Mouse (Mus musculus): ENCODE measurements around the gene Rnf169. TPM values are rescaled to one million over a fixed set of nuclear protein-coding genes. Genes with fewer than 3 reads are reported as not detected.
A peak's percentile ranks its signal among the peaks of the same experiment; 100 is the strongest.

Rnf169 gene
- polyA plus RNA-seq, 1 experiment from 2014 or later = 5.6 TPM

DNA sequence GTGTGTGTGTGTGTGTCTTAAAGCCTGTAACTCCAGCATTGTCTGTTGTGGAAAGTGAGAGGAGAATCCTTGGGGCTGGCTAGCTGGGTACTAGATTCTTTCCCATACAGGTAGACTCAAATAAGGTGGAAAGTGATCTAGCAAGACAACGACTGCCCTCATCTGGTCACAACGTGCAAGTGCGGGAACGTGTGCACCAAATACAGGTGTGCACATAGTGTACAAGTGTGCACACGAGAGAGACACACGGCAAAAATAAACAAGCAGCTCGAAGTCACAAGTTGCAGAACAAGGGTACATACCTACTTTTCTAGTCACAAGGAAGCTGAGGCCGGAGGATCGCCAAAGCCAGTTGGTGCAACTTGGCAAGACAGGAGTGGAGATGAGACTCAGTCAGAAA, 23.5 kb upstream of the Rnf169 start:
- no peak overlapping the region for H3K4me3 ChIP-seq (replicated peaks)
- ATAC-seq (ENCODE audit: insufficient number of reproducible peaks, low FRiP score, low TSS enrichment, low read depth) = no peak
- peaks cover 13% of the 10 kb centered on the region for H3K4me1 ChIP-seq
- H3K9ac ChIP-seq = no peak overlapping the region
- WGBS = 54% methylated on average over 9 of the region's 9 CpGs
- no peaks in the 10 kb centered on the region for H3K9me3 ChIP-seq (replicated peaks)
- H3K27ac ChIP-seq (replicated peaks) = no peak overlapping the region
- H3K36me3 ChIP-seq = no peaks in the 10 kb centered on the region
- H3K27me3 ChIP-seq = peaks cover 45% of the 10 kb centered on the region
- no peak overlapping the region for H3K4me2 ChIP-seq (replicated peaks)

DNA sequence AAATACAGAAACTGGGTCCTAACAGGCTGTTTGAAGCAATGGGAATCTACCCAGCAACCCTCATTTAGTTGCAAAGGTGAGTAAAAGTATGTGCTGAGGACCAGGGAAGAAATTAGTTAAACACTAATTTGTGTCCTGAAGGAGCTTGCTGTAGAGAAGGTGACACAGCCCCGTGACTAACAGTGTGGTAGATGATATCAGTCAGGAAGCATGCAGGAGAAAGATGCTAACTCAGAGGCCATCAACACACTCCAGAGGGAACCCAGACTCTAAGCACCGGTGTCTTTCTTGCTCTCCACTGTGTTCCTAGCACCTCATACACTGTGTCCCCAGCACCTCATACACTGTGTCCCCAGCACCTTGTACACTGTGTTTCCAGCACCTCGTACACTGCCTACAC, 18.4 kb upstream of the Rnf169 start:
- no peaks in the 10 kb centered on the region for H3K9me3 ChIP-seq (replicated peaks)
- H3K27ac ChIP-seq (replicated peaks) = no peak overlapping the region
- WGBS = 80% methylated on average over 3 of the region's 3 CpGs
- no peak overlapping the region for H3K9ac ChIP-seq
- H3K36me3 ChIP-seq = no peaks in the 10 kb centered on the region
- H3K4me2 ChIP-seq (replicated peaks) = no peak overlapping the region
- H3K4me3 ChIP-seq (replicated peaks) = no peak overlapping the region
- no peak for ATAC-seq (ENCODE audit: insufficient number of reproducible peaks, low FRiP score, low TSS enrichment, low read depth)
- no peaks in the 10 kb centered on the region for H3K27me3 ChIP-seq
- no peaks in the 10 kb centered on the region for H3K4me1 ChIP-seq

DNA sequence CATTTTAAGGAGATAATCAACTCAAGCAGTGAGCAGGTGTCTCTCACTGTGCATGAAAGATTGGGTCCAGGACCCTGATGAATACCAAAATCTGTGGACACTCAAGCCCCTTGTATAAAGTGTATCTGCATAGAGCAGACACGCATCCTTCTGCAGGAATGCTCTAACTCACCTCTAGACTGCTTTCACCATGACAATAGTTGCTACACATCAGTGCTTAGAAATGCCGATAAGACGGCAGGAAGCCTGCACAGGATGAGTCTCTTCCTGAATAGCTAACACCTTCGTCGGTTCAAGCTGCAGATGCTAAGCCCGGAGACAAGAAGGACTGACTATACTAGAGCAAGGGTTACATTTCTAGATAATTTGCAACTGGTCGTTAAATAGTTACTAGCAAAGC, 14.9 kb upstream of the Rnf169 start:
- Histone ChIP-seq H3K4me1 (no peaks in the 10 kb centered on the region), H3K9me3 (replicated peaks) (no peaks in the 10 kb centered on the region), H3K27me3 (no peaks in the 10 kb centered on the region), H3K9ac (no peak overlapping the region), H3K27ac (replicated peaks) (no peak overlapping the region), H3K4me2 (replicated peaks) (no peak overlapping the region), H3K4me3 (replicated peaks) (no peak overlapping the region), H3K36me3 (no peaks in the 10 kb centered on the region)
- 73% methylated on average over 7 of the region's 7 CpGs for WGBS
- no peak for ATAC-seq (ENCODE audit: insufficient number of reproducible peaks, low FRiP score, low TSS enrichment, low read depth)

DNA sequence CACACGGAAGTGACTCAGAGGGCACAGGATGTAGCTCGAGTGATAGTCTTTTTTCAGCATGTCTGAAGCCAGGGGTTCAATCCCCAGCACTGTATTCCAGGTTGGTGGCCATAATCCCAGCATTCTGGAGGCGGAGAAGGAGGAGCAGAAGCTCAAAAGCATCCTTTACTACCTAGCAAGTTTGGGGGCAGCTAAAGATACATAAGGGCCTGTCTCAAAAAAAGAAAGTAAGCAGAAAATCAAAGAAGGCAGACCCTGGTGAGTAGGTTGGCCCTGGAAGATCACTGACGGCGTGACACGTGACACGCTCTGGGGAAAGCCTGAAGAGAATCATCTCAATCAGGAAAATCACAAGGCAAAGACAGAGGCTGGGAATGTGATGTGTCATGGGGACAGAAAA, 12.9 kb upstream of the Rnf169 start:
- H3K4me2 ChIP-seq (replicated peaks) = no peak overlapping the region
- H3K27ac ChIP-seq (replicated peaks) = no peak overlapping the region
- no peak overlapping the region for H3K9ac ChIP-seq
- H3K9me3 ChIP-seq (replicated peaks) = no peaks in the 10 kb centered on the region
- whole genome bisulfite sequencing = 78% methylated on average over 7 of the region's 7 CpGs
- no peak for ATAC-seq (ENCODE audit: insufficient number of reproducible peaks, low FRiP score, low TSS enrichment, low read depth)
- H3K36me3 ChIP-seq = no peaks in the 10 kb centered on the region
- no peak overlapping the region for H3K4me3 ChIP-seq (replicated peaks)
- no peaks in the 10 kb centered on the region for H3K4me1 ChIP-seq
- no peaks in the 10 kb centered on the region for H3K27me3 ChIP-seq

DNA sequence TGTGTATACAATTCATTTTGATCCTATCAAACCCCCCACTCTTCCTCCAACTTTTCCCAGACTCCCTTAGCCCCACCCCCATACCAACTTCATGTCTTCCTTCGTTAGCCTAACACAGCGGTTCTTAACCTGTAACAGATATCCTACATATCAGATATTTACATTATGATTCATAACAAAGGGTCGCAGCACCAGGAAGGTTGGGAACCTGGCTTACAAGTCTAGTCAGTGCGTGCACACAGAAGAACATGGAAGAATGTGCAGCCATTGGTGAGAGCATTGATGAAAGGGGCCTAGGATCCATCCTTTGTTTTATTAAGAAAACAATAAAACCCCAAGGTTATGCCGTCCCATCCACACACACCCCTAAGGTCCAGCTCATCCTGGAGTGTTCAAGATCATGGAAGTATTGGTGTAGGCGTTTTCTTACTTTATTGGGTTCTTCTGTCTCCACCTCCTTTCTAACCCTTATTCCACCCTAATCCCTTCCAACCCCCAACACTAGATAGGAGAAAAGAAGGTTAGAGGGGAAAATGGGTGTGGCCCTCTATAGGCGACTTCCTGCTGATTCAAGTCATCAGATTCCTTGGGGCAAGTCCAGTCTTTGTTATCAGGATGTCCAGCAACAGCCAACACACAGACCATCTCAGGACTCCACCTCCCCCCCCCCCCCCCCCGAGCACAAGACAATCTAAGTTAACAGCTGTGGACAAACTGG, 10.9 kb upstream of the Rnf169 start:
- H3K9ac ChIP-seq = no peak overlapping the region
- no peak overlapping the region for H3K27ac ChIP-seq (replicated peaks)
- no peaks in the 10 kb centered on the region for H3K4me1 ChIP-seq
- H3K9me3 ChIP-seq (replicated peaks) = no peaks in the 10 kb centered on the region
- WGBS = 74% methylated on average over 8 of the region's 8 CpGs
- H3K4me3 ChIP-seq (replicated peaks) = no peak overlapping the region
- H3K27me3 ChIP-seq = no peaks in the 10 kb centered on the region
- H3K36me3 ChIP-seq = no peaks in the 10 kb centered on the region
- H3K4me2 ChIP-seq (replicated peaks) = no peak overlapping the region
- no peak for ATAC-seq (ENCODE audit: insufficient number of reproducible peaks, low FRiP score, low TSS enrichment, low read depth)

DNA sequence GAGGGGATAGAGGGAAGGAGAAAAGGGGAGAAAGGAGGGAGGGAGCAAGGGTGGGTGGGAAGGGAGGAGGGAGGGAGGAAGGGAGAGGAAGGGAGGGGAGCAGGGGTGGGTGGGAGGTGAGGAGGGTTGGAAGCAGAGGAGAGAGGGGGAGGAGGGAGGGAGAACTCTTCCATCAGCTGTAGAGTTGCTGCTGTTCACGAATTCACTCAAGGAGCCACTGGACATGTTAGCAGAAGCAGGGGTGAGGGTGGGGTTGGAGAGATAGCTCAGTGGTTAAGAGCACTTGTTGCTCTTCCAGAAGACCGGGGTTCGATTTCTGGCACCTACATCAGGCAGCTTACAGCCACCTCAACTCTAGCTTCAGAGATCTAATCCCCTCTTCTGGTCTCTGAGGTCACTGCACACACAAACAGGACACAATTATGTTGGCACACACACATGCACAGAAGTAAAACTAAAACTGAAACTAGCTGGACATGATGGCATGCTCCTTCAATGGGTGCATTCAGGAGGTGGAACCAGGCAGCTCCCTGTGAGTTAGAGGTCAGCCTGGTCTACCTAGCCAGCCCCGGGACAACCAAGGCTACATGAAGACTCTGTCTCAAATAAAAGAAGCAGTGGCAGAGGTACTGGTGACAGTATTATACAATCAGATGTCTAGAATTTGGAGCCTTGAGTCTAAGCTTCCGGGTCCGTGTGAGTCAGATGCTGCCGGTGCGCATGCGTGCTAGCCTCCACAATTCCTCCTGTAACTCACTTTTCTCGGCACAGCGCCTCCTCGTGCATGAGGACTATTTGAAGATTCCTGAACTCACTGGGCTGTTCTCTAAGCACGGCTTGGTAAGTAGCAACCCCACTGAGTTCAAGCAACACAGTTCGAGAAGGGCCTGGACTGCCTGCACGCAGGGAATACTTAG, 9.9 kb upstream of the Rnf169 start:
- Histone ChIP-seq H3K4me1 (no peaks in the 10 kb centered on the region), H3K27ac (replicated peaks) (no peak overlapping the region), H3K9me3 (replicated peaks) (no peaks in the 10 kb centered on the region), H3K36me3 (no peaks in the 10 kb centered on the region), H3K27me3 (no peaks in the 10 kb centered on the region), H3K4me2 (replicated peaks) (no peak overlapping the region), H3K9ac (no peak overlapping the region), H3K4me3 (replicated peaks) (no peak overlapping the region)
- ATAC-seq (ENCODE audit: insufficient number of reproducible peaks, low FRiP score, low TSS enrichment, low read depth) = no peak
- 64% methylated on average over 15 of the region's 15 CpGs for WGBS

DNA sequence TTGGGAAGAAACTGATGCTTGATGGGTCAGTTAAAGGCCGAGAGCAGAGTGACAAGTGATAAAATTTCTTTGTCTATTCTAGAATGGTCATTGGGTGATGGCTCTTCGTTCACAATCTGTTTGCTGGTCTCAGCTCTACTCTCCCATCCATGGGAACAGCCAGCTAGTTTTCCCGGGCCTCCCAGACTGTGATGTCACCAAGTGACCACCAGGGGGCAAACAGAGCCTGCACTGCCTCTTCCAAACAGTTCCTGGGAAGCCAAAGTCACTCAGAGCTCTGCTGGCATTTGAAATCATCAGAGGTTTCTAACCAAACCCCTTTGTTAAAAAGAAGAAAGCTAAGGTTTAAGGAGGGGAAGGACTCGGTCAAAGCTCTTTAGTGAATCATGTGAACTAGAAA, 8.5 kb upstream of the Rnf169 start:
- WGBS = 4% methylated on average over 4 of the region's 4 CpGs
- no peak overlapping the region for H3K4me3 ChIP-seq (replicated peaks)
- H3K4me1 ChIP-seq = no peaks in the 10 kb centered on the region
- H3K9ac ChIP-seq = no peak overlapping the region
- no peak overlapping the region for H3K27ac ChIP-seq (replicated peaks)
- no peak overlapping the region for H3K4me2 ChIP-seq (replicated peaks)
- no peaks in the 10 kb centered on the region for H3K36me3 ChIP-seq
- no peaks in the 10 kb centered on the region for H3K27me3 ChIP-seq
- ATAC-seq (ENCODE audit: insufficient number of reproducible peaks, low FRiP score, low TSS enrichment, low read depth) = no peak
- H3K9me3 ChIP-seq (replicated peaks) = no peaks in the 10 kb centered on the region

DNA sequence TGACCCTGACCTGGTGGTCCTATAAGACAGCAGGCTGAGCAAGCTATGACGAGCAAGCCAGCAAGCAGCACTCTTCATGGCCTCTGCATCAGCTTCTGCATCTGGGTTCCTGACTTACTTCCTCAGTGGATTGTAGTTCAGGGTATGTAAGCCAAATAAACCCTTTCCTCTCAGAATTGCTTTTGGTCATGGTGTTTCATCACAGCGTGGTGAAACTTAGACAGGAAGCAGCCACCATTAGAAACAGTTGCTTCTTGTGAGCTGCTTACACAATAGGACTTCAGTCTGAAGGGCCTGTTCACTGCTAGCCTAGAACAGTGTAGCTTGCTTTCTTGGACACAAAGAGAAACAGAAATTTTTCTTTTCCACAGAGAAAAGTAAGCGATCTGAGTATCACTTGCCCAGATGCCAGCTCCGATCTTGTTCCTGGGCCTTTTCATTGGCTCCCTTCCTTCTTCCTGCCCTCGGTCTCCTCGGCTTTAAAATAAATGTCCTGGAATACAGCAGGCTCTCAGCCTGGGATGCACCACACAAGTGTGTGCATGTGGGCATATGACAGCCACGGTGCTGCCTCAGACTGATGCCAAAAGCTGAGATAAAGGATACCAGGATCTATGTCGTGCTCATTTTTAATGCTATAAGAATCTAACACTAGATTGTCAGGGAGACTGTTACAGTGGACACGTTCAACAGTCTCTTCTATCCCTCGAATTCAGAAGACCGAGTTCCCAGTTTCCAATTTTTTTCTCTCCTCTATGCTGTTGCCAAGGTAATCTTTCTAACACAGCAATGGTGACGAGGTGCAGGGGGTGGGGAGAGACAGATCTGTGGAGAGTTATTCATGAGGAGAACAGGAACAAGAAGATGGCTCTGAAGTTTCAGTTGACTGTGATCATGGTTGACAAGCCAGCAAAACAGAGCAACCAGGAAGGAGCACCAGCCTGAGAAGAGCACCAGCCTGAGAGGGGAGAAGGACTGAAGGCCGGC, 2.3 kb upstream of the Rnf169 start:
- ATAC-seq (ENCODE audit: insufficient number of reproducible peaks, low FRiP score, low TSS enrichment, low read depth) = no peak
- Histone ChIP-seq H3K36me3 (no peaks in the 10 kb centered on the region), H3K27me3 (no peaks in the 10 kb centered on the region), H3K9me3 (replicated peaks) (no peaks in the 10 kb centered on the region), H3K4me1 (peaks cover 14% of the 10 kb centered on the region), H3K4me2 (replicated peaks) (no peak overlapping the region), H3K4me3 (replicated peaks) (no peak overlapping the region), H3K9ac (no peak overlapping the region), H3K27ac (replicated peaks) (no peak overlapping the region)
- 83% methylated on average over 13 of the region's 13 CpGs for WGBS

DNA sequence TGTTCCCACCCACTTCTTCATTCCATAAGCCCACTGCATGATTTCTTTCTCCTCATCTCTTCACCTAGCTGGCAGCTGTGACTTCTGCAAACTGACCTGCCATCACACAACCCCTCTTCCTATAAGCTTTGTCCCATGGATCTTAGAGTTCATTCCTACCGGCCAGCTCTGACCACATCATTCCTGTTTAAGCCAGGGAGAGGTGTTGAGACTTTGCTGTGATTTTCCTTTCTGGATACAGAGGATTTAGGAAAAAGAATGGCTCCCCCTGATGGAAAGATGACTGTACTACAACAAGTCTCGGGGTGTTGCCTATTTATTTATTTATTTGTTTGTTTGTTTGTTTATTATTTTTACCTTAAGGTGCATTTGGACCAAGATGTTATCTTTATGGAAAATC, 1.1 kb upstream of the Rnf169 start:
- Histone ChIP-seq H3K27ac (replicated peaks) (0 out of 2 replicates have a peak overlapping the region, but pooled peaks have one; percentile 39), H3K4me3 (replicated peaks) (no peak overlapping the region), H3K27me3 (no peaks in the 10 kb centered on the region), H3K4me2 (replicated peaks) (no peak overlapping the region), H3K9ac (no peak overlapping the region), H3K4me1 (peaks cover 14% of the 10 kb centered on the region), H3K36me3 (no peaks in the 10 kb centered on the region), H3K9me3 (replicated peaks) (no peaks in the 10 kb centered on the region)
- WGBS = 13% methylated on average over 2 of the region's 2 CpGs
- no peak for ATAC-seq (ENCODE audit: insufficient number of reproducible peaks, low FRiP score, low TSS enrichment, low read depth)

DNA sequence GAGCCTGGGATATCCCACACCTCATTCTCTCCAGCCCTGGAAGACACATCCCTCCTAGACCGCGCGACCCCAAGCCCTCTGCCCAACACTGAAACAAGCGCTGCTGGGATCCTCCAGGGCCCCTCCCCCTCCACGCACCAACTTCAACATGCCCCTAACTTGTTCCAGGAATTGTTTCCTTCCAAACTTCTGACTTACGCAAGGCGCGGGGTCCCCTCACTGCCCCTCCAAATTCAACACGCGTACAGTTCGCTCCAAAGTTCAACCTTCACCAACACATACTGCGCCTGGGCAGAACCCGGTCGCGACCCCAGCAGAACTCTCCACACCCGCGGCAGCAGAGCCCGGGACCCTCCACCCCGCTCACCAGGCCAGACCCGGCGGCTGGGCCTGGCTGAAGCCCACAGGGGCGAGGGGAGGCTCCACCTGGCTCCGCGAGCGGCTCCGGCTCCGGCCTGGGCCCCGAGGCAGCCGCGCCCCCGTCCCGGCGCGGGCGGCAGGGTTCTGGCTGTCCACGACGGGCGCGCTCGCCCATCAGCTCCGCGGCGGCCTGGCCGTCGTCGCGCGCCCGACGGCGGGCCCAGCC, 609 bp downstream of the Rnf169 start:
- H3K4me1 ChIP-seq = peaks cover 16% of the 10 kb centered on the region
- peak overlapping the region; percentile 95 for H3K9ac ChIP-seq
- H3K9me3 ChIP-seq (replicated peaks) = no peaks in the 10 kb centered on the region
- no peaks in the 10 kb centered on the region for H3K36me3 ChIP-seq
- peak overlapping the region; percentile 94 for H3K27ac ChIP-seq (replicated peaks)
- WGBS = under 1% methylated on average over 50 of the region's 51 CpGs
- no peaks in the 10 kb centered on the region for H3K27me3 ChIP-seq
- peak; percentile 79; the same call in 1 of the 2 replicates for ATAC-seq (ENCODE audit: insufficient number of reproducible peaks, low FRiP score, low TSS enrichment, low read depth)
- peak overlapping the region; percentile 96 for H3K4me3 ChIP-seq (replicated peaks)
- H3K4me2 ChIP-seq (replicated peaks) = peak overlapping the region; percentile 72

Measured in embryonic facial prominence, embryonic 15.5 days (tissue).